Mouse (Mus musculus) embryonic fibroblast, embryonic 13.5 days (primary cell): ENCODE measurements at regions not wholly inside any gene's neighbourhood (a gene's known extent, or its start where the extent isn't known, plus 50 kb on each side); places are given as distances from the start of the nearest gene placed in this dataset.

Source experiments
- CTCF ChIP-seq: IDR thresholded peaks from 2 replicates; pipeline ENCODE4 v1.5.1; 2011; ENCODE audit warnings: mild to moderate bottlenecking, control low read depth, low read length, moderate library complexity, borderline replicate concordance; ENCODE audit not compliant: insufficient read depth
- POLR2A ChIP-seq: IDR thresholded peaks from 2 replicates; pipeline ENCODE4 v1.6.1; 2011; ENCODE audit warnings: low read depth, mild to moderate bottlenecking, control low read depth, low read length, moderate library complexity

- TF ChIP-seq POLR2A, result no peak
- TF ChIP-seq CTCF, result no peak
Observed at GRCm38 (mm10) chr7:134612175-134612633, 58.2 kb upstream of the Dock1 start.
